ENCODE assay signal across 12 mouse cellular contexts in genomic region chr3:97213871-97214270, GRCm38 (mm10).
"Had no signal": no experiment of that assay in that cellular context is flagged by ENCODE, and none has a peak within 500 bp of the region (broad histone marks: within the 10 kb centered on the region; RNA-seq: fewer than 3 reads in every experiment).

No protein-coding gene starts in this region.

- H3K4me3 ChIP-seq: left cerebral cortex, adult 2 months; limb, embryonic 10.5 days; liver, embryonic 15.5 days; midbrain, embryonic 15.5 days; neural tube, embryonic 13.5 days had no signal

- DNase-seq: kidney, adult 9 months; lung, adult 2 months; right cerebral cortex, postnatal 25 days; thymus, postnatal 4 days had no signal

- ATAC-seq: lung, postnatal 0 days; midbrain, embryonic 15.5 days had no signal

- H3K27ac ChIP-seq: kidney, postnatal 0 days; left cerebral cortex, adult 2 months; limb, embryonic 10.5 days; liver, embryonic 15.5 days; midbrain, embryonic 15.5 days; stomach, postnatal 0 days had no signal
